Mouse (Mus musculus) brain, embryonic 14.5 days (tissue): ENCODE measurements at regions not wholly inside any gene's neighbourhood (a gene's known extent, or its start where the extent isn't known, plus 50 kb on each side); places are given as distances from the start of the nearest gene placed in this dataset.

Experiments used
- CTCF ChIP-seq: fragments of 200-500 bp; IDR thresholded peaks from 2 replicates; pipeline ENCODE4 v1.5.1; 2012; ENCODE audit warnings: inconsistent platforms, mild to moderate bottlenecking, moderate library complexity, borderline replicate concordance; ENCODE audit not compliant: insufficient read depth, insufficient read length; ENCODE audit errors: extremely low read depth
- POLR2A ChIP-seq: fragments of 200-500 bp; IDR thresholded peaks from 2 replicates; pipeline ENCODE4 v1.6.1; 2012; ENCODE audit warnings: mild to moderate bottlenecking, inconsistent platforms, borderline replicate concordance; ENCODE audit not compliant: poor library complexity, insufficient read depth, insufficient read length, severe bottlenecking; ENCODE audit errors: extremely low read depth

DNA sequence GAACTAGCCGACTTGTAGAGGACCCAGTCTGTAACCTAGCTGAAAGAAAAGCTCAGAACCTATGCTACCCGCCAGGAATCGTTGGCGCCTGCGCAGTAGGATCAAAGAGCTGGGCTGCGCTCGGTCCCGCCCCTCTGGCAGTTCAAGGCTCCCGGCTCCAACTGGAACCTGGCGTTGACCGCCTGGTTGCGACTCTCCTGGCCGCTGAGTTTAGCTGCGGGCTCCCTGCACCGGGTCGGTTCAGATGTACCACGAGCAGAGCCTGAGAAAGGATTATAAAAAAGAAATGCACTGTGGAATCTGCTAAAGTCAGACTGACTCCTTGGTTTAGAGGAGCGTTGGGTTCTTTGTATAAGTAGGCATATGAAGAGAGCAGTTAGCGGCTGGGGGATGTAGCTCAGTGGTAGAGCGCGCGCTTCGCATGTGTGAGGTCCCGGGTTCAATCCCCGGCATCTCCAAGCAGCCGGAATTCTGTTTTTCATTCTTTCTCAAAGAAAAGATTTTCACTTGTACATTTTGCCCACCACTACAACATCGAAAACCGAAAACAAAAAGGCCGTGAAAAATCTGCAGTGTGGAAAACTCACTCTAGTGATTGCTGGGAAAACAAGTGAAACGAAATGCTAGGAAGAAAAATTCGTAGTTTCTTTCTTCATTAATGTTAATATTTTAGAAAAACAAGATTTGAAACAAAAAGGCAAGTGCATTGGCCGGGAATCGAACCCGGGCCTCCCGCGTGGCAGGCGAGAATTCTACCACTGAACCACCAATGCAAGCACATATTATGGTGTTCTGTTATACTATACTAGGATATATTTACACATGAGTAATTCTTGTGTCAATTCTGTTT lies 55.5 kb upstream of the Gpd2 start:
- TF ChIP-seq POLR2A (no peak), CTCF (no peak)
